Mouse (Mus musculus) 3134 (cell line): ENCODE measurements around the gene 2010111I01Rik.

Source experiments
- DNase-seq: peaks from one replicate; pipeline ENCODE4 v3.0.0-alpha.2; 2011; ENCODE audit warnings: low spot score; ENCODE audit not compliant: insufficient read length; ENCODE audit errors: extremely low read depth

Gene 2010111I01Rik

DNA sequence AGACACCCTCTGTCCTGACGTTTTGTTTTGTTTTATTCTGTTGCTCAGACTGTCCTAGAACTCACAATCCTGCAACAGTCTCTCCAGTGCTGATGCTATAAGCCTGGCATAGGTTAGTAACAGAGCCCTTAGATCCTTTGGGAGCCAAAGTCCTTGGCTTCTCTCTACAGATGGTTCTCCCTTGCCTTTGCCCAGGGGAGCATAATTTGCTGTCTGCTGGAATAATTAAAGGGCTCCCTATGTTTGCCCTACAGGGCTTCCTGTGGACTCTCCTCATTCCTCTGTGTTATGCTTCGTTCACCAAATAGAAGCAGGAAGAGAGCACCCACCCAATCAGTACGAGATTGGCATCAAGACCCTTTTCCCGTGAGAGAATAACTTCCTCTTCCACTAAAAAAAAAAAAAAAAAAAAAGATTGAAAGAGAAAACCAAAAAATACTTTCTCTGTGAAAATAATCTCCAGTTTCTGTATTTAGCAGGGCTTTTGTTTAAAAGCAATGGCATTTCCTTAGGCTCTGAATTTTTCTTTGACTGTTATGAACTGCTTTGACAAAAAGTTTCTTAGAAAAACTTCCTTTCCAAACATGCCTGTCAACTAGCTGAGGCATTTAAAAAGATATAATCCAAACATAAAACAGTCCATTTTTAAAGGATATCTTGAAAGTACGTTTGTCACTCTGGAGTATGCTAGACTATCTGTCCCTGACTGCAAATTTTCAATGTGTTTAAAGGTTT is 271.6 kb downstream of the 2010111I01Rik start:
- no peak for DNase-seq

GRCm38 (mm10) chr13:63238045-63238444 is 273.4 kb downstream of the 2010111I01Rik start:
- DNase-seq = no peak

GRCm38 (mm10) chr13:63239301-63239804 is 274.7 kb downstream of the 2010111I01Rik start:
- DNase-seq = no peak

GRCm38 (mm10) chr13:63239877-63240671 is 275.4 kb downstream of the 2010111I01Rik start:
- peak; percentile 84 for DNase-seq

DNA sequence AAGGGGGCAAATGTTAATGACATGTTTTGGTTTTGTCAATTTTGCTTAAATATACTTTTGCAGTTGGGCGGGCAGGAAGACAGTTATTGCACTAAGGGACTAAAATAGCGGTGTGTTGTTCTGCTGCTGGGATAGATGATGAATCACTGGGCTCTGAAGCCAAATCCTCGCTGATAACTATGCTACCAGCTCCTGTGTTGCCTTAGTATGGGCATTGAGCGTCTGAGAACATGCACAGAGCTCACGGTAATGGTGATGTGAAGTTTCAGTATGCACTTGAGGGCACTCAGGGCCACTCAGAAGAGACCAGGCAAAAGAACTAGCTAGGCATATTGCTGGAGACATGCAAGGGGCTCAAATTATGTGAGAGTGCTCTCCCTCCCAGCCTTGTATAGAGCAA is 276.1 kb downstream of the 2010111I01Rik start:
- DNase-seq = peak; percentile 19

GRCm38 (mm10) chr13:63241665-63242064 is 277.0 kb downstream of the 2010111I01Rik start:
- DNase-seq = no peak

GRCm38 (mm10) chr13:63242401-63243192 is 277.9 kb downstream of the 2010111I01Rik start:
- no peak for DNase-seq

DNA sequence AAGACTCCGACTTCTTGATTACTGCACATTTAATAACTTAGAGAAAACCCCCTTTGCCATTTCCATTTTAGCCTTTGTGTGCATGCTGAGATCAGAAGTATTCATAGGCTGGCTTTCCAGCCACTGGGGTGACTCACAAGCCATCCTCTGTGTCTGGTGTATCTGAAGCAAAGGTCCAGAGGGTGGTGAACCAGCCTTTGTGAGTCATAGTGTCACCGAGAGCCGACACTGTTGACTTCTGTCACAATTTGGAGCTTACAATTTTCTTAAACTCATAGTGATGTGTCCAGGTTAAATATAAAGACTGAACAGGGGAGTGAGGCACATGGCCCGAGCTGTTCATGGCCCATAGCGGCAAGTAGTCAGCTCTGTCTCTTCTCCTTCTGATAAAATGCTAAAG is 278.9 kb downstream of the 2010111I01Rik start:
- peak; percentile 34 for DNase-seq

DNA sequence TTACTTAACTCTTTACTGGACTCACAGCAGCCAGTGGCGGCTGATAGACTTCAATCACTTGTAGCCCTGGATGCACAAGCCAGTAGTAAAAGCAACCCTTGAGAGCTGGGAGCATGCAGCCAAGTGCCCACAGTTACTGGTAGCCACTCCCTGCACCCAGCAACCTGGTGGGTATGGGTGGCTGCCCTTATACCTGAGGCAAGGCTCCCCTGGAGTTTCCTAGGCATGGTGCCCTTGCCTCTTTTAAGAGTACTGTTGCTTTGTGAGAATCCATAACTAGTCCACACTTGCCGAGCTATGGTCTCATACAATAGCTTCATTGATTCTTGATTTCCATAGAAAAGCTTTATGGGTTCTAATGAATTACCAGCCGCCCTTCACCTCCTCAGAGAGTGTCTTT is 279.7 kb downstream of the 2010111I01Rik start:
- DNase-seq = no peak

- DNase-seq = no peak
Measured at GRCm38 (mm10) chr13:63245218-63245617, 280.5 kb downstream of the 2010111I01Rik start.

- DNase-seq = no peak
Measured at GRCm38 (mm10) chr13:63245812-63246211, 281.1 kb downstream of the 2010111I01Rik start.

DNA sequence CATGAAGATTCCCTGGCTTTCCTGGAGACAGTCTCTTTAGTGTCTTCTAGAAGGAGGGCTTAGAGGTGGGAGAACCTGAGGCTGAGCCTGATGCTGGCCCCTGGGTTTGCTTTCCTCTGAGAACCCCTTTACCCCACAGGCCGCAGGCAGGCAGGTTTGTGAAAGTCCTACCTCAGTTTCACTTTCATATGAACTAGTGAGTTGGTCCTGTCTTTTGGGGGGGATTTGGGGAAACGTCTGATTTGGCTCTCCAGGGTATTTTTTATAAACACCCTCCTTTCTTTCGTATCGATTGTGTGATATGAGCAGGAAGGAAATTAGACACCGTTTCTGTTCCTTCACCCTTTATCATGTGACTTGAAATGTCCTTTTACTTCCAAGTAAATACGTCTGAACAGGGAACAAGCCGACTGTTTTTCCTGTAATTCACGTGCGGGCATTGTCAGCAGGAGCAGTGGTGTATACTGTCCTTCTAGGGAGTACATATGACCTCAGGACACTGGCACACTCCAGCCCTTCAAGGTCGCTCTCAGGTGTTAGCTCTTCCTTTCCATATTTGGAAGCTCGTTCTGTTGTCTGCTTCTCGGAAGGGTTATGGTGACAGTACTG is 281.7 kb downstream of the 2010111I01Rik start:
- no peak for DNase-seq

DNA sequence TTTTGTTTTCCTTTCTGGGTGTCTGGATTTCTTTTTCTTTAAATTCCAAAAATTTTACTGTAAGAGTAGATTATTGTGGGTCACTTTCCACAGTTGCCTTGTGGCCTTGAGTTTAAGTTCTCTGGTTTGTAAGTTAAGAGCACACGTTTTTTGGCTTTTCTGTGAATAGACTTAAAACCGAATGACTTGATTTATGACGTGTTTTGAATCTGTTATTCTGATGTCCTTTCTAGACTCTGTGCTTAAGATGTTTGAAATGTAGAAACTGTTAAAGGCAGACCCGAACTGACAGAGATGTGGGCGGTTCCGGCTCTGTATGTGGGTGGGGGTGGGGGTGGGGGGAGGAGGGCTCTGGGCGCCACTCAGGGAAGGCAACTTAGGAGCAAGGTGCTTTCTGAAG is 282.3 kb downstream of the 2010111I01Rik start:
- DNase-seq = no peak

DNA sequence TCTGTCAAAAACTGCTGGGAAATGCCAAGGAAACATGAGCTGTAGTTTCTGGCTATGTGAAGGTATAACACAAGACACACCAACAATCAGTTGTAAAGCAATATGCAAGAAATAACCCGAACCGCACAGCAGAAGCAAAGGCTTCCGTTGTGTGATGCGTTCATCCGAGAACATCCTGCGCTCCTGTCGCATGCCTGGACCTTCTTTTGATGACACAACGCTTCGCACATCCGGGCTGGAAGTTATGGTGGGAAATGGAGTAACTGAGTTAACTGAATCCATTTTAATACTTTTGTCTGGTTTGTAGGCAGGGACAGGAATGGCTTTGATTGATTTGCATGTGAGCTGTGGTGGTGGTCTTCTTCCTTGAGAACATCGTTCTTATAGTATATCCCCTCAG is 282.9 kb downstream of the 2010111I01Rik start:
- DNase-seq = no peak

- no peak for DNase-seq
Measured at GRCm38 (mm10) chr13:63248318-63248717, 283.6 kb downstream of the 2010111I01Rik start.

DNA sequence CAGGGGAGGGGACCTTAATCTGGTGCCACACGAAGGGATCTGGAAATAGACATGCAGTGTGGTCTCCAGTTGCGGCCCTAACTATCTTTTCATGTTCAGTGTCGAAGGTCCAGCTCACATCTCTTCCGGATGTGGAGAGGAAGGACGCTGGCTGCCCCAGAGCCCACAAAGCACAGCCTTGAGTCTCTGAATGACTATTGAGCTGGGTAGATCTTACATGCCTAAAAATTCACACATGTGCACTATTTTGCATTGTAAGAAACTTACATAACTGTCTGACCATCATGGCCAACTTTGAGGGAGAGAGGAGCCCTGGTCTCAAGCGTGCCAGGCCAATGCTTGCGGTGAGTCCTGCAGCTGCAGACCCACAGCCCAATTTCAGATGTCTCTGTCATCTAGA is 284.5 kb downstream of the 2010111I01Rik start:
- no peak for DNase-seq

DNA sequence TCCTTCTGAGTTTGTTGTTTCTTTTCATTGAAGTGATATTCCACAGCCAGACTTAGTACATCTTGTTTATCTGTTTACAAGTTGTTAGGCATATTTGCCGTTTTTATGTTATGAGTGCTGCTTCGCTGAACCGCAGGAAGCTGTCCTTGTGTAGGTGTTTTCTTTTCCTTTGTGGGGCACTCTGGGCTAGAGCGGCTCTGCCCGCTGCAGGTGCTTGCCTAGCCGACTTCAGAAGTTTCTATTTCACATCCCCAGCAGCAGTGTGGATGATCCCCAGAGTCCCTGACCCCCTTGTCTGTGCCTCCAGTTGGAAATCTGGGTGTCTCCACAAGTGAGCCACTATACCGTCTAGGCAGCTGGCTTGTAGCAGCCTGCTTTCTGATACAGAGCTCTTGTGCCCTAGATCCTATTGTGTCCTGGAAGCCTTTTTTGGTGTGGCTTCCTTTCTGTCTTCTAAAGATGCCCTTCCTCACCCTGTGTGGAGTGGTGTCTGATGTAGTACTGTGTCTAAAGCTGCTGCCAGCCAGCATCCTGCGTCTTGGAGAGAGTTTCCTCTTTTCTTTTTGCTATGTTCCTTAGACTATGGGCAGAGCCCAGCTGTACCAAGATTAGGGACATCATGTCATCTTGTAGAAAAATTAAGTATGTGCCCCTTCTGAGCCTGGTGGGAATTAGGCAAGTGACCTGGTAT is 285.2 kb downstream of the 2010111I01Rik start:
- no peak for DNase-seq

GRCm38 (mm10) chr13:63250441-63250980 is 285.8 kb downstream of the 2010111I01Rik start:
- no peak for DNase-seq

- DNase-seq = no peak
Measured at GRCm38 (mm10) chr13:63251118-63251889, 286.6 kb downstream of the 2010111I01Rik start.
